Mouse (Mus musculus) embryonic facial prominence, embryonic 10.5 days (tissue): ENCODE measurements around the gene Ssbp2. TPM values are rescaled to one million over a fixed set of nuclear protein-coding genes. Genes with fewer than 3 reads are reported as not detected.

Experiments used
- DNase-seq: peaks from one replicate; pipeline ENCODE4 v3.0.0-alpha.2; 2017; ENCODE audit warnings: low spot score
- H3K27ac ChIP-seq: fragments of 300-500 bp; sonication (generic); replicated peaks from 2 replicates; pipeline ENCODE4 v1.5.1; 2016; ENCODE audit warnings: mild to moderate bottlenecking
- H3K27me3 ChIP-seq: fragments of 300-500 bp; sonication (generic); replicated peaks from 2 replicates; pipeline ENCODE4 v1.6.1; 2016; ENCODE audit warnings: low read depth, mild to moderate bottlenecking; ENCODE audit not compliant: poor library complexity, severe bottlenecking
- H3K36me3 ChIP-seq: fragments of 300-500 bp; sonication (generic); replicated peaks from 2 replicates; pipeline ENCODE4 v1.6.1; 2016; ENCODE audit warnings: mild to moderate bottlenecking, moderate library complexity
- H3K4me1 ChIP-seq: fragments of 300-500 bp; sonication (generic); 2 replicates; pipeline ENCODE4 v1.6.1; 2016
- H3K4me3 ChIP-seq: fragments of 300-500 bp; sonication (generic); 2 replicates; pipeline ENCODE4 v1.5.1; 2016; ENCODE audit warnings: mild to moderate bottlenecking, moderate library complexity
- H3K9me3 ChIP-seq: fragments of 300-500 bp; sonication (generic); 2 replicates; pipeline ENCODE4 v1.6.1; 2016; ENCODE audit warnings: mild to moderate bottlenecking
- WGBS: fragments of 180-500 bp; shearing (Covaris S2); methylation state at CpG from one replicate; pipeline ENCODE4 v1.1.7; 2016; 5-methylcytosine and 5-hydroxymethylcytosine counted together
- polyA plus RNA-seq: library from polyadenylated mRNA; unstranded; fragments of >200 nt; fragmentation: Nextera tagmentation; extraction: Ambion mirVana; gene quantifications from 2 replicates; pipeline ENCODE4 v1.2.1, GENCODE M21; 2016

Gene Ssbp2
- polyA plus RNA-seq, 1 experiment from 2014 or later, result 160 TPM

DNA sequence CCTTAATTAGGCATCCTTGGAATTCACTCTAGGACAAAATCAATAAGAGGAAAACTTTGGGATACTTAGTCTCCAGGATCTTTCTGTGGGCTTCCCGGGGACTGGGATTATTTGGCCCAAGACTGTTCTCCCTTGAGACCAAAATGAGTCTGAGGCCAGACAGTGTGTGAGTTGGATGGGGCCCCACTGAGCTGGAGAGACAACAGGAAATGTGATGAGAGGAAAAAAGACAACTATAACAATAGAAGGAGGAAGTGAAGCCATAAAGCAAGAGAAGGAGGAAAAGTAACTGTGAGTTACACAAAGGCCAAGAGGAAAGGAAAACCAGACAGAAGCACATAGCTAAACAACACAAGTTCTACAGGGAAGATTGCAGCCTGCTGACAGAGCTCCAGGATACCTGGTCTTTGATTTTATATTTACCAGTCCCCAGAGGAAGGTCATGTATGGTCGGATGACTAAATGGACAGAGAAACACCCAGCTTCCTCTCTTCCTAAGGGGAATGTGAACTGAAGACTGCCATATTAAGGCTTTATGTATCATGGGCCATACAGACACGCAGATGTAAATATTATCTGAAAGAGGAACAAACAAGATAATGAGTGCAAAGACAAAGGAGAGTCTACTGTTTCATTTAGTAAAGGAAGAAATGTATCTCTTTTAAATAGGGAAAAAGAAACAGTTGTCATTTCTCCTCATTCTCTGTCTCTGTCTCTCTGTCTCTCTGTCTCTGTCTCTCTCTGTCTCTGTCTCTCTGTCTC is 8.5 kb upstream of the Ssbp2 start:
- Histone ChIP-seq H3K36me3 (no peaks in the 10 kb centered on the region), H3K4me3 (no peak overlapping the region), H3K4me1 (no peaks in the 10 kb centered on the region), H3K27ac (no peak overlapping the region), H3K27me3 (no peaks in the 10 kb centered on the region), H3K9me3 (no peaks in the 10 kb centered on the region)
- no peak for DNase-seq
- 67% methylated on average over 3 of the region's 3 CpGs for WGBS

DNA sequence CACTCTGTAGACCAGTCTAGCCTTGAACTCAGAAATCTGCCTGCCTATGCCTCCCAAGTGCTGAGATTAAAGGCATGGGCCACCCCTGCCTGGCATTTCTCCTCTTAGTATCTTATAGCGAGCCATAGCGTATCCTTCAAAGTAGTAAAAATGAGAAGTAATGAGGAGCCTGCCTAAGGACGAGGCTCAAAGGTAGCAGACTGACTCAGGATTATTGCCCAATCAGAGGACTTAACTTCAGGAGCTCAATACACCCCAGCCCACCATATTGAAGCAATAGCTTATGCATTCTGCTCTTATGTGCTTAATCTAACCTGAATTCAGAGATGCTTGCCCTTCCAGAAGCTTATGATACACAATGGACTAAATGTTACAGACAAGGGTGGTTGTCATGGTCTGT is 7.8 kb upstream of the Ssbp2 start:
- Histone ChIP-seq H3K27ac (no peak overlapping the region), H3K36me3 (no peaks in the 10 kb centered on the region), H3K4me3 (no peak overlapping the region), H3K9me3 (no peaks in the 10 kb centered on the region), H3K4me1 (no peaks in the 10 kb centered on the region), H3K27me3 (no peaks in the 10 kb centered on the region)
- no peak for DNase-seq
- WGBS, result 90% methylated on average over 3 of the region's 3 CpGs

DNA sequence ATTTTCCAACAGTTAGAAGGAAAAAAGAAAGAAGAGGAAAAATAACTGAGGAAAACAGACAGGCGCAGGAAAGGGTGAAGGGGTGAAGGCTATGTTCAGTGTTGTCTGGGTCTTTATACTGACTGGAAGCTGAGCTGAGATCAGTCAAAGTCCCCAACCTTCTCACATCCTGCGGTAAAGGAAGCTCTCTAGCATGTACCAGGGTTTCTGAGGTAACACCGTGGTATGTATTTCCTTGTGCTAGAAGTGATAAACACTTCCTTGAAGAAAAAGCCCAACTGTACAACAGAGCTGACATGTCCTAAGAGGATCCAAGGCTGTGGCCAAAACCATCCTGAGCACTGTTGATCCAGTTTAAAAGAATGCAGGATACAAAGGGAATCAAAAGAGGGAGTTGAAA is 6.8 kb upstream of the Ssbp2 start:
- no peak overlapping the region for H3K4me3 ChIP-seq
- no peak overlapping the region for H3K27ac ChIP-seq
- no peaks in the 10 kb centered on the region for H3K27me3 ChIP-seq
- no peaks in the 10 kb centered on the region for H3K36me3 ChIP-seq
- no peaks in the 10 kb centered on the region for H3K9me3 ChIP-seq
- no peak for DNase-seq
- no peaks in the 10 kb centered on the region for H3K4me1 ChIP-seq
- 86% methylated on average over 3 of the region's 3 CpGs for WGBS

DNA sequence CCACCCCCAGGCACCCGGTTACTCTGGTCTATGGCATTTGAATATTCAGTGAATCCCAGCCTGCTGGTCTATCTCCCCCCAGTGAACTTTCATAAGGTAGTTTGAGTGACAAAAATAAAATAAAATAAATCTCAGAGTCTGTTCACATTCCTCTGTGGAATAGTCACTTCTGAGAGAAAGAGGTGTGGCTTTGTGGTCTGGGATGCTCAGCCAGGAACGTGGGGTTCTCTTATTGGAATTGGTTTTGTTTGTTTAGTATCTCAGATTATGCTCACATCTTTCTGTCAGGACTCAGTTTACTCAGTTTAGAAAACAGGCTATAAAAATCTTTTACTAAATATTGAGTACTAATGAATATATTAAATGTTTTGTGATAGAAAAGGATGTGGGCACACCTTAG is 4.0 kb upstream of the Ssbp2 start:
- no peaks in the 10 kb centered on the region for H3K9me3 ChIP-seq
- no peak for DNase-seq
- no peaks in the 10 kb centered on the region for H3K36me3 ChIP-seq
- peaks cover 24% of the 10 kb centered on the region for H3K4me1 ChIP-seq
- WGBS, result 62% methylated on average over 2 of the region's 2 CpGs
- no peak overlapping the region for H3K27ac ChIP-seq
- H3K27me3 ChIP-seq, result no peaks in the 10 kb centered on the region
- H3K4me3 ChIP-seq, result no peak overlapping the region

DNA sequence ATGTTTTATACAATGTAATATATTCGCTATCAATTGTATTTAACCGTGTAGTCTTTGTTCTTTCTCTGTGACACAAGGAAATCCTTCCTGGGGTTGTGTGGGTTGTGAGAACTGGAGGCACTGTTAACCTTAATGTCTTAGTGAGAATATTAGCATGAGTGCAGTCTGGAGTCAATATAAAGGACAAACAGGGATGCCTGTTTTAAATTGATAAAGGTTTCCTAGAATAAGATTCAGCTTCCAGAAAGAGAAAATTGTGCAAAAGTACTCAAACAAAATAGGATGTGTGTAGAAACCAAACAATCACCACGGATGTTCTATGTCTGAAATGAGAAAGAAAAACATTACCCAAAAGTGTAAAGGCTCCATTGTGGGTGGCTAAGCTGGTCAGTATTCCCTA is 3.3 kb upstream of the Ssbp2 start:
- no peak for DNase-seq
- no peak overlapping the region for H3K27ac ChIP-seq

DNA sequence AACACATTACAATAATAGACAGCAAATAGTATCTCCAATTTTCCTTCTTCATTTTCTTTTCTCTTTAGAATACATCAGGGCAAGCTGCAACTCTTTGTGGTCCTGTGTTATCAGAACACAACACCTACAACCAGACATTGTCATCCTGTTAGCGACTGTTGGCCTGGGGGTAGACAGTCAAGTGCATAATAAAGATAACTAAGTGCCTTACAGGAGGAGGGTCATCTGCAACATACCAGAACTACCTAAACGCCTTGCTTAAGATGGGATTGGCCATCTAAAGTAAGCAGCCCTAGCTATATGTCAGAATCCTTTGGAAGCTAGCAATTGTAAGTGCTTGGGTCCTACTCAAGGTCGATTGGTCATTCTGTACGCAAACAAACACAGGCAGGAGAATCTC is 2.1 kb upstream of the Ssbp2 start:
- Histone ChIP-seq H3K4me3 (no peak overlapping the region), H3K36me3 (no peaks in the 10 kb centered on the region), H3K27ac (no peak overlapping the region), H3K9me3 (no peaks in the 10 kb centered on the region), H3K27me3 (no peaks in the 10 kb centered on the region), H3K4me1 (peaks cover 37% of the 10 kb centered on the region)
- 75% methylated on average over 4 of the region's 4 CpGs for WGBS
- DNase-seq, result no peak

More for the DNA sequence above, 3.3 kb upstream of the Ssbp2 start:
- Histone ChIP-seq H3K4me3 (no peak overlapping the region), H3K27me3 (no peaks in the 10 kb centered on the region), H3K36me3 (no peaks in the 10 kb centered on the region), H3K4me1 (peaks cover 26% of the 10 kb centered on the region), H3K9me3 (no peaks in the 10 kb centered on the region)
- WGBS, result 75% methylated on average over 3 of the region's 3 CpGs

DNA sequence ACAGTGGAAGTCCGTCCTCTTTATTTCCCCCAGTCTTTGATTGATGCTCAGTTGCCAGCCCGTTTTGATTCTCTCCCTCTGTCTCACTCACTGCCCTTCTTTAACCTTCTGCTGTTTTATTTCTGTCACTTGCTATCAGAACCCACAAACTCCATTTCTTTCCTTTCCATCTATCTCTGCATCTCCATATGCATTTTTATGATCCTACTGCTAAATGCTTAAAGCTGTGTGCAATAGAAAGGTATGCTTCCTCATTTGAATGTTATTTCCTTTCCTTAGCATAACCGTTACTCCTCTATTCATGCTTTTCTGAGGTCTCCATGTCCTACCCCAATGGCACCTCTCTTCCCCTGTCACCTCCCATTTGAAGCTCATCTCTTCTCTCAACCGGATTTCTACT is 594 bp upstream of the Ssbp2 start:
- H3K4me1 ChIP-seq, result peaks cover 42% of the 10 kb centered on the region
- H3K4me3 ChIP-seq, result peak overlapping the region; percentile 98; the same call in 1 of the 2 replicates
- H3K36me3 ChIP-seq, result no peaks in the 10 kb centered on the region
- H3K27ac ChIP-seq, result peak overlapping the region; percentile 98
- DNase-seq, result no peak
- 29% methylated on average over 4 of the region's 4 CpGs for WGBS
- no peaks in the 10 kb centered on the region for H3K9me3 ChIP-seq
- H3K27me3 ChIP-seq, result no peaks in the 10 kb centered on the region

DNA sequence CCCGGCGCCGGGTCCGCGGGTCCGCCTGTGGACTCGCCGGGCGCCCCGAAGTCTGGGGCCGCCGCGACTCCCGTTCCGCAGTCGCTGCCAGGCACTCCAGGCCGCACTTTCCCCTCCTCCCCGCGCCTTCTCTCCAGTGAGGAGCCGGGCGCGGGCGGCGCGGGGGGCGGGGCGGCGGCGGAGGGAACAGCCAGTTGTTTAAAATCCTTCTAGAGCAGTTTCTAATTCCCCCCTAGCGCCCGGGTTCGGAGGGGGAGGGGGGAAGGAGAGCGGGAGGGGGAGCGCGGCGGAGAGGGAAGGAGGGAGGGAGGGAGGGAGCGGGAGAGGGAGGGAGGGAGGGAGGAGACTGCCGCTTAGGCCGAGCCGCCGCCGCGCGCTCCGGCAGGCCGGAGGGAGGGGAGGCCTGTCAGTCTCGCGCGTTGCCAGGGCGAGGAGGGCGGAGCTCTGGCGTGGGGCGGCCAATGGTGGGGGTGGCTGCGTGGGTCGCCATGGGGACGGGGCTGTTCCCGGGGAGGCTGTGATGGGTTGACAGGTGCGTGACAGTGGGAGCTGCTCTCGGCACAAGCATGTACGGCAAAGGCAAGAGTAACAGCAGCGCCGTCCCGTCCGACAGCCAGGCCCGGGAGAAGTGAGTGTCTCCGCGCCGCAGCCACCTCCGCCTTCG is 670 bp downstream of the Ssbp2 start:
- peak; percentile 99 for DNase-seq
- Histone ChIP-seq H3K36me3 (no peaks in the 10 kb centered on the region), H3K4me3 (peak overlapping the region; percentile 98), H3K27ac (peak overlapping the region; percentile 98), H3K27me3 (no peaks in the 10 kb centered on the region), H3K4me1 (peaks cover 42% of the 10 kb centered on the region), H3K9me3 (no peaks in the 10 kb centered on the region)
- whole genome bisulfite sequencing, result 1% methylated on average over 67 of the region's 70 CpGs

DNA sequence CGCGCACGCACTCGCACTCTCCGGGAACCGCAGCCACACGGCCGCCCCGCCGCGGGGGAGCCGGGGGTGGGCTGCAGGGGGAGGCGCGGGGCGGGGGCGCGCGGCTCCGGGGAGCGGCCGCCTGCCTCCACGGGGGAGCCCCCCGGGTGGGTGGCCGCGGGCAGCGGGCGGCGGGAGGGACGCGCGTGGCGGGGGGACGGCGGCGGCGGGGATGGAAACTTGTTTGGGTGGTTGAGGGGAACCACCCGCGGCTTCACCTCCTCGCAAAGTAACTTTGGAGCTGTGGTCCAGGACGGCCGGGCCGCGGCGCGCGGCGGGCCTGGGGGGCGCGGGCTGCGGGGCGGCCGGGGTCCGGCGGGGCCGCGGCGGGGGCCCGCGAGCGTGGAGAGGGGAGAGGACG is 1.2 kb downstream of the Ssbp2 start:
- Histone ChIP-seq H3K27ac (peak overlapping the region; percentile 98), H3K27me3 (no peaks in the 10 kb centered on the region), H3K9me3 (no peaks in the 10 kb centered on the region), H3K36me3 (no peaks in the 10 kb centered on the region), H3K4me1 (peaks cover 42% of the 10 kb centered on the region), H3K4me3 (peak overlapping the region; percentile 98)
- no peak for DNase-seq
- 3% methylated on average over 59 of the region's 61 CpGs for WGBS

DNA sequence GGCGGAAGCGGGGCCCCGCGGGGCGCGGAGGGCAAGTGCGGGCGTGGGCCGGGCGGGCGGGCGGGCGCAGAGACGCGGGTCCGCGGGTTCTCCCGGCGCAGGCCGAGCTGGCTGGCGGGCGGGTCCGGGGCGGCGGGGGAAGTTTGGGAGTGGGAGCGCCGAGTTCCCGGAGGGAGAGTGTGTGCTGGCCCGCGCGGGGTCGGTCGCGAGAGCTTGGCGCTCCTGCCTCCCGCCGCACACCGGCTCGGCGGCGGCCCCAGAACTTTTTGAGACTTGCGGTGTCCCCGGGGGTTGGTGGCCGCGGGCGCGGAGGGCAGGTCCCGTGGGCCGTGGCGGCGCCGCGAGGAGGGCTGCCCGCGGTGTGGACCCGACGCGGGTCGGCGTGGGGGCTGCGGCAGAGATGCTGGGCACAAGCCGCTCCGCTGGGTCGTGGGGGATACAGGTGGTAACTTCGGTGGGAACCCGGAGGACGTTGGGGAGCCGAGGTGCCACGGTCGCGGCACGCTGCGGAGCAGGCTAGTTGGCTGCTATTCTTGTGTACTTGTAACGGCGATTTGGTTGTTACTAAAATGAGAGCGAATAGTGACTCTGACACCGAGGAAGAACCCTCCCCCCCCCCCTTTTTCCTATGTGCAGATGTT is 1.7 kb downstream of the Ssbp2 start:
- peak; percentile 61 for DNase-seq
- Histone ChIP-seq H3K4me1 (peaks cover 42% of the 10 kb centered on the region), H3K4me3 (peak overlapping the region; percentile 98), H3K27me3 (no peaks in the 10 kb centered on the region), H3K9me3 (no peaks in the 10 kb centered on the region), H3K27ac (peak overlapping the region; percentile 98), H3K36me3 (no peaks in the 10 kb centered on the region)
- under 1% methylated on average over 77 of the region's 77 CpGs for WGBS

DNA sequence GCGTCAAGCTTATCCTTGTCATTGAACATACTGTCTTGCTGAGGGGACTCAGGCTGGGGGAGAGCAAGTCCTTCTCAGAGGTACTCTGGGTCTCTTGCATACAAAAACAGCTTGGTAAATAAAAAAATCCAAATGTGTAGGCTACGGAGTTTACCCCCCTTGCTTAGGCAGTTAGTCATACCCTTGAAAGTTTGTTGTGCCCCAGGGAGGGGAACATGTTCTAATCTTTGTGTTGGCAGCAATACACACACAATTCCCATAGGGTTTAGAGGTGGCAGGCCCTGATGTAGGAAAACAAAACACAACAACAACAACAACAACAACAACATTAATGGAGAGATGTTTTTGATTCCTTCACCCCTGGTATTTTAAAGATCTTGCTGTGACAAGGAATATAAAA is 2.3 kb downstream of the Ssbp2 start:
- no peaks in the 10 kb centered on the region for H3K36me3 ChIP-seq
- H3K27ac ChIP-seq, result peak overlapping the region; percentile 98
- H3K4me3 ChIP-seq, result peak overlapping the region; percentile 98
- H3K9me3 ChIP-seq, result no peaks in the 10 kb centered on the region
- no peak for DNase-seq
- H3K4me1 ChIP-seq, result peaks cover 42% of the 10 kb centered on the region
- 3% methylated on average over 2 of the region's 2 CpGs for WGBS
- no peaks in the 10 kb centered on the region for H3K27me3 ChIP-seq

DNA sequence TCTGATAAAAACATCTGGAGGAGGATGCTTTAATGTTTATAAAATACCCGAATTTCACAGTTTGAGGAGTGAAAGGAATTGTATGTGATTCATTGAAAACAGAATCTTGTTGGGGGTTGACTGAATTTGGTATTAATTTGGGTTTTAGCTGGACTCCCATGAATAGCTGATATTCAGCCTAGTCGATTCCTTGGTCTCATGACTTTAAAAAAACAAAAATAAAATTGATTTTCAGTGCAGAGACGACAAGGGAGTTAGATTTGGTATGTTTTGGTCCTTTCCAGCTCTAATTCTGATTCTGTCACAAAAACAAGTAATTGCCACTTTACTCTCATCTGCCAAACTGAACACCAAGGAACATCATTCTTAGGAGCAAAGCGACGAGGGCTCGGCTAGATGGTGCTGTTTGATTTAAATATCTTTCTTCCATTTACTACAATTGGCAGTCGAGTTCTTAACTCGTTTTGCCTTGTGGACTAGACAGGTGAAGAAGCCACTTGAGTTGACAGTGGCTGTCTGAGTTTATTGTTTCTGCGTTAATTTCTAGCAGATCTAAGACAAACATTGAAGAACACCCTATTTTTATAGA is 2.9 kb downstream of the Ssbp2 start:
- peaks cover 42% of the 10 kb centered on the region for H3K4me1 ChIP-seq
- H3K4me3 ChIP-seq, result peak overlapping the region; percentile 98
- H3K36me3 ChIP-seq, result no peaks in the 10 kb centered on the region
- WGBS, result 36% methylated on average over 9 of the region's 9 CpGs
- H3K27ac ChIP-seq, result no peak overlapping the region
- H3K9me3 ChIP-seq, result no peaks in the 10 kb centered on the region
- DNase-seq, result no peak
- H3K27me3 ChIP-seq, result no peaks in the 10 kb centered on the region
